8 mouse cellular contexts compared by ENCODE assay signal in genomic region chr6:120363688-120364522, GRCm38 (mm10). TPM values are rescaled to one million over a fixed set of nuclear protein-coding genes. Genes with fewer than 3 reads are reported as not detected.
A peak's percentile ranks its signal among the peaks of the same experiment; 100 is the strongest.
DNase-seq lines count a peak whose midpoint lies in the region; ATAC-seq and TF ChIP-seq lines count a peak whose summit lies in the region.

Gene Kdm5a, plus strand, starts transcription at chr6:120364124.
Gene Ccdc77, minus strand, starts transcription at chr6:120364374.

- DNase-seq in c-Kit-positive CD71-positive TER-119-positive erythroid progenitor cells, embryonic 14.5 days (ENCODE audit: low spot score): peak; percentile 89
- peak; percentile 96 for DNase-seq in heart, postnatal 0 days (ENCODE audit: low spot score)
- DNase-seq in kidney, postnatal 4 days: peak; percentile 93 to 96

- H3K9me3 ChIP-seq in E14TG2a.4 (ENCODE audit: low read length): no peaks in the 10 kb centered on the region
- H3K9me3 ChIP-seq in forebrain, embryonic 12.5 days: no peaks in the 10 kb centered on the region
- no peaks in the 10 kb centered on the region for H3K9me3 ChIP-seq in heart, postnatal 0 days (replicated peaks; ENCODE audit: control insufficient read depth, low read length)
- H3K9me3 ChIP-seq in liver, embryonic 16.5 days (replicated peaks; ENCODE audit: control insufficient read depth, low read length): no peaks in the 10 kb centered on the region
- H3K9me3 ChIP-seq in neural tube, embryonic 13.5 days: no peaks in the 10 kb centered on the region

- TF ChIP-seq EP300 in heart, postnatal 0 days (IDR thresholded peaks at IDR 0.05; ENCODE audit: low read depth): peak; percentile 62

- peak within 1 kb of the TSS; percentile 89 for H3K4me2 ChIP-seq in forebrain, embryonic 12.5 days
- H3K4me2 ChIP-seq in heart, postnatal 0 days (ENCODE audit: low read depth, low read length): peak within 1 kb of the TSS; percentile 85
- H3K4me2 ChIP-seq in liver, embryonic 16.5 days (ENCODE audit: low read depth, low read length): peak within 1 kb of the TSS; percentile 80
- H3K4me2 ChIP-seq in neural tube, embryonic 13.5 days: peak within 1 kb of the TSS; percentile 93

- WGBS in forebrain, embryonic 12.5 days: under 1% methylated on average over 71 of the region's 71 CpGs
- under 1% methylated on average over 71 of the region's 71 CpGs for WGBS in heart, postnatal 0 days
- 0% methylated on average over 71 of the region's 71 CpGs for WGBS in liver, embryonic 16.5 days (ENCODE audit: insufficient replicate concordance)
- WGBS in neural tube, embryonic 13.5 days: 0% methylated on average over 71 of the region's 71 CpGs

- peak; percentile 97 for ATAC-seq in forebrain, embryonic 12.5 days (ENCODE audit: low FRiP score)
- peak; percentile 94 for ATAC-seq in heart, postnatal 0 days (ENCODE audit: insufficient read depth, low read depth)
- ATAC-seq in liver, embryonic 16.5 days (ENCODE audit: low read depth): peak; percentile 96
- ATAC-seq in neural tube, embryonic 13.5 days (ENCODE audit: low read depth): peak; percentile 98

- peak within 1 kb of the TSS; percentile 94 for H3K27ac ChIP-seq in forebrain, embryonic 12.5 days
- H3K27ac ChIP-seq in heart, postnatal 0 days (ENCODE audit: low read depth): peak within 1 kb of the TSS; percentile 95
- peak within 1 kb of the TSS; percentile 95 for H3K27ac ChIP-seq in liver, embryonic 16.5 days (ENCODE audit: low read length)
- peak within 1 kb of the TSS; percentile 97 for H3K27ac ChIP-seq in neural tube, embryonic 13.5 days (replicated peaks)
- H3K27ac ChIP-seq in testis, adult 2 months (ENCODE audit: control insufficient read depth, insufficient read depth, low read depth, low read length): peak within 1 kb of the TSS; percentile 99

- H3K27me3 ChIP-seq in E14TG2a.4 (ENCODE audit: insufficient read depth, low read length): no peaks in the 10 kb centered on the region
- H3K27me3 ChIP-seq in forebrain, embryonic 12.5 days: no peaks in the 10 kb centered on the region
- H3K27me3 ChIP-seq in heart, postnatal 0 days (ENCODE audit: control insufficient read depth, insufficient read depth, low read length): no peaks in the 10 kb centered on the region
- H3K27me3 ChIP-seq in liver, embryonic 16.5 days (ENCODE audit: control insufficient read depth, insufficient read depth, low read depth, low read length): no peaks in the 10 kb centered on the region
- no peaks in the 10 kb centered on the region for H3K27me3 ChIP-seq in neural tube, embryonic 13.5 days
- no peaks in the 10 kb centered on the region for H3K27me3 ChIP-seq in testis, adult 2 months (ENCODE audit: control insufficient read depth, insufficient read depth, low read length)

- peaks cover 35% of the 10 kb centered on the region for H3K4me1 ChIP-seq in E14TG2a.4 (replicated peaks; ENCODE audit: low read depth, low read length)
- H3K4me1 ChIP-seq in forebrain, embryonic 12.5 days: peaks cover 18% of the 10 kb centered on the region
- peaks cover 13% of the 10 kb centered on the region; the same call in 1 of the 2 replicates for H3K4me1 ChIP-seq in heart, postnatal 0 days (ENCODE audit: control insufficient read depth, insufficient read depth)
- H3K4me1 ChIP-seq in liver, embryonic 16.5 days (ENCODE audit: control insufficient read depth, low read depth, low read length): peaks cover 15% of the 10 kb centered on the region
- H3K4me1 ChIP-seq in neural tube, embryonic 13.5 days (replicated peaks): peaks cover 22% of the 10 kb centered on the region
- H3K4me1 ChIP-seq in testis, adult 2 months (ENCODE audit: control insufficient read depth, insufficient read depth, low read length): peaks cover 7% of the 10 kb centered on the region

- H3K4me3 ChIP-seq in E14TG2a.4 (replicated peaks; ENCODE audit: low read length): peak within 1 kb of the TSS; percentile 100
- H3K4me3 ChIP-seq in forebrain, embryonic 12.5 days (replicated peaks): peak within 1 kb of the TSS; percentile 99
- H3K4me3 ChIP-seq in heart, postnatal 0 days (ENCODE audit: low read depth, low read length): peak within 1 kb of the TSS; percentile 82
- peak within 1 kb of the TSS; percentile 99 for H3K4me3 ChIP-seq in liver, embryonic 16.5 days (ENCODE audit: low read depth, low read length)
- peak within 1 kb of the TSS; percentile 99 for H3K4me3 ChIP-seq in neural tube, embryonic 13.5 days
- peak within 1 kb of the TSS; percentile 100 for H3K4me3 ChIP-seq in testis, adult 2 months (ENCODE audit: control insufficient read depth, low read depth, low read length)

- TF ChIP-seq CTCF in E14TG2a.4 (conservative IDR thresholded peaks at IDR 0.05; ENCODE audit: low read length): no peak
- peak; percentile 12; the same call in 1 of the 2 replicates for TF ChIP-seq CTCF in heart, postnatal 0 days (IDR thresholded peaks at IDR 0.05; ENCODE audit: low read depth)
- TF ChIP-seq CTCF in testis, adult 2 months (IDR thresholded peaks at IDR 0.05; ENCODE audit: control insufficient read depth, insufficient read depth, insufficient replicate concordance, low read depth, low read length): no peak

- peaks cover 30% of the 10 kb centered on the region for H3K36me3 ChIP-seq in E14TG2a.4 (ENCODE audit: insufficient read depth, low read length)
- peaks cover 17% of the 10 kb centered on the region for H3K36me3 ChIP-seq in forebrain, embryonic 12.5 days (replicated peaks)
- peaks cover 18% of the 10 kb centered on the region for H3K36me3 ChIP-seq in heart, postnatal 0 days (replicated peaks; ENCODE audit: control insufficient read depth, insufficient read depth, low read length)
- peaks cover 7% of the 10 kb centered on the region for H3K36me3 ChIP-seq in liver, embryonic 16.5 days (ENCODE audit: control insufficient read depth, insufficient read depth)
- H3K36me3 ChIP-seq in neural tube, embryonic 13.5 days: peaks cover 23% of the 10 kb centered on the region
- no peaks in the 10 kb centered on the region for H3K36me3 ChIP-seq in testis, adult 2 months (ENCODE audit: control insufficient read depth, insufficient read depth, low read length)

- peak; percentile 98 for TF ChIP-seq POLR2A in testis, adult 2 months (IDR thresholded peaks at IDR 0.05; ENCODE audit: control insufficient read depth, low read depth, low read length)

- H3K9ac ChIP-seq in forebrain, embryonic 12.5 days: peak within 1 kb of the TSS; percentile 90
- peak within 1 kb of the TSS; percentile 91 for H3K9ac ChIP-seq in heart, postnatal 0 days (replicated peaks; ENCODE audit: low read depth, low read length)
- peak within 1 kb of the TSS; percentile 97 for H3K9ac ChIP-seq in liver, embryonic 16.5 days (ENCODE audit: low read depth, low read length)
- peak within 1 kb of the TSS; percentile 96 for H3K9ac ChIP-seq in neural tube, embryonic 13.5 days

RNA-seq across cellular contexts. Expression of gene Kdm5a, which starts in this region (rescaled TPM):
- 60.6 and 65.3 TPM in 2 replicates for polyA plus RNA-seq in forebrain, embryonic 12.5 days (2016; fragmentation: Nextera tagmentation; extraction: Ambion mirVana)
- 16.3 and 34.6 TPM in 2 replicates for total RNA-seq in heart, postnatal 0 days (2014; rRNA removed; ENCODE audit: low replicate concordance)
- polyA plus RNA-seq in heart, postnatal 0 days (2015; fragmentation: Nextera tagmentation; extraction: Ambion mirVana): 21.5 and 22.6 TPM in 2 replicates
- polyA plus RNA-seq in liver, embryonic 16.5 days (2015; fragmentation: Nextera tagmentation; extraction: Ambion mirVana): 15.1 and 17.2 TPM in 2 replicates
- 34.7 and 36.6 TPM in 2 replicates for polyA plus RNA-seq in neural tube, embryonic 13.5 days (2015; fragmentation: Nextera tagmentation; extraction: Ambion mirVana)
- 4.7 and 5.7 TPM in 2 replicates for polyA plus RNA-seq in testis, adult 2 months (2012; rRNA removed)

RNA-seq across cellular contexts. Expression of gene Ccdc77, which starts in this region (rescaled TPM):
- polyA plus RNA-seq in forebrain, embryonic 12.5 days (2016; fragmentation: Nextera tagmentation; extraction: Ambion mirVana): 23.9 and 28.3 TPM in 2 replicates
- 4.8 and 10.4 TPM in 2 replicates for total RNA-seq in heart, postnatal 0 days (2014; rRNA removed; ENCODE audit: low replicate concordance)
- polyA plus RNA-seq in heart, postnatal 0 days (2015; fragmentation: Nextera tagmentation; extraction: Ambion mirVana): 13.4 and 15.0 TPM in 2 replicates
- 16.7 and 17.3 TPM in 2 replicates for polyA plus RNA-seq in liver, embryonic 16.5 days (2015; fragmentation: Nextera tagmentation; extraction: Ambion mirVana)
- polyA plus RNA-seq in neural tube, embryonic 13.5 days (2015; fragmentation: Nextera tagmentation; extraction: Ambion mirVana): 11.5 and 12.8 TPM in 2 replicates
- polyA plus RNA-seq in testis, adult 2 months (2012; rRNA removed): 10.3 and 11.0 TPM in 2 replicates

Comparison
In these comparisons a context has a peak if more than half of its experiments do, and no peak if none do; other contexts are left out.
1. Peak in every context shown above with its lines: DNase-seq, ATAC-seq, H3K4me3 ChIP-seq and H3K27ac ChIP-seq.